Mouse (Mus musculus): ENCODE results near the gene Gm20388.

- no peak for TF ChIP-seq CTCF (IDR thresholded peaks at IDR 0.05; ENCODE audit: borderline replicate concordance, insufficient read depth, low read depth, low read length)
- no peak for TF ChIP-seq POLR2A (IDR thresholded peaks at IDR 0.05; ENCODE audit: borderline replicate concordance, insufficient read depth, low read length)
These were observed 433.5 kb downstream of the Gm20388 start for GRCm38 (mm10) chr8:120344166-120344565.
